Mouse (Mus musculus) left cerebral cortex, adult 18-20 months (tissue): ENCODE measurements around the gene Disp2. TPM values are rescaled to one million over a fixed set of nuclear protein-coding genes. Genes with fewer than 3 reads are reported as not detected.

Experiments used
- DNase-seq, 2 experiments: peaks; one replicate each; pipeline ENCODE4 v3.0.0; 2021 to 2022; ENCODE audit warnings: low spot score in 2 of 2, mixed read lengths in 1 of 2
- total RNA-seq, 2 experiments: library from RNA; stranded (reverse); gene quantifications; 2 replicates each; pipeline ENCODE4 v1.2.3; 2021

Disp2 gene
- total RNA-seq, 2 experiments from 2014 or later: 184 to 206 TPM

DNA sequence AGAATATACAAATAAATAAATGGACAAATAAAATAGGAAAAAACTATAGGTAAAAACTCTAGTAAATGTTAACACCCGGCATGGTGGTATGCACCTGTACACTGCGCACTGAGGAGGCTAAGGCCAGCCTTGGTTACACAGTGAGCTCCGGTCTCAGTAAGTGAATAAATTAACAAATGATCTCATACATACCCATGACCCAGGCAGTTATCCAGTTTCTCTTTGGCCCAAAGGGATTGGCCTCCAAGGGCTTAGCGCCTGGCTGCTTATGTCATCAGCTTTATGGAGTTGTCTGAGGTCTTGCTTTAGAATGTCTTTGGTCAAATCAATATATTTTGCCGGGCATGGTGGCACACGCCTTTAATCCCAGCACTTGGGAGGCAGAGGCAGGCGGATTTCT, 4.1 kb downstream of the Disp2 start:
- DNase-seq: no peak

DNA sequence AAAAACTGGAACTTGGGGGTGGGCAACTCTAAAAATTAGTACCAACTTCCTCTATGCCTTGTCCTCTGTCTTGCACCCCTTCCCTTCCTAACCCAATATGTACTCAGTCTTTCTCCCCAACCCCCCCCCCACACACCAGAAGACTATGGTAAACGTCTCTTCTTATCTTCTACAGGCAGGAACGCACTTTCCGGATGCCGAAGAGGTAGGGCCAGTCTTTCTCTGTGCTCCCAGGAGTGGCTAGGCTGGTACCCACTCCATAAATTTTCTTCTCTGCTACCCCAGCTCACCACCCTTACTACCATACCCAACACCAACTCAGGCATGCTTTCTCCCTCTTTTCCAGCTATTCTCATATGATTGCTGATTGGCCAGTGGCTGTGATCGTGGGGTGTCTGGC, 7.0 kb downstream of the Disp2 start:
- no peak for DNase-seq

DNA sequence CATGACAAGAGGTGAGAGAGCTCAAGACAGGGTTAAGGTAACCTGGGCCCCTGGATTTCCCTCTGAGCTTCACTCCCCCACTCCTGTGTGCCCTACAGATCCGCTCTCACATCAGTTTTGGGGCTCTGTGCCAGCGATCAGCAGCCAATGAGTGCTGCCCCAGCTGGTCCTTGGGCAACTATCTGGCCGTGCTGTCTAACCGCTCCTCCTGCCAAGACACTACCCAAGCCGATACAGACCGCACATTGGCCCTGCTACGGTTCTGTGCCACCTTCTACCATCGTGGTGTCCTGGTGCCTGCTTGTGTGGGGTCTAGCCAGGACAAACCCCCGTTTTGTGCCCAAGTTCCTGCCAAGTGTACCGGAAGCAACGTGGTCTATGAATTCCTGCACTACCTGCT, 10.0 kb downstream of the Disp2 start:
- no peak for DNase-seq

DNA sequence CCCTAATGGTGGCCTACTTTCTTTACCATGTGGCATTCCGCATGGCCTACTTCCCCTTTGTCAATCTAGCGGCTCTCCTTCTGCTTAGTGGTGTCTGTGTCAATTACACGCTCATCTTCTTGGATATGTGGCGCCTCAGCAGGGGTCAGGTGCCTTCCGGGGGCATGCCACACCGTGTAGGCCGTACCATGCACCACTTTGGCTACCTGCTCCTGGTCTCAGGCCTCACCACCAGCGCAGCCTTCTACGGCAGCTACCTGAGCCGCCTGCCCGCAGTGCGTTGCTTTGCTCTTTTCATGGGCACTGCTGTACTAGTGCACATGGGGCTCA, 10.7 kb downstream of the Disp2 start:
- DNase-seq: no peak

DNA sequence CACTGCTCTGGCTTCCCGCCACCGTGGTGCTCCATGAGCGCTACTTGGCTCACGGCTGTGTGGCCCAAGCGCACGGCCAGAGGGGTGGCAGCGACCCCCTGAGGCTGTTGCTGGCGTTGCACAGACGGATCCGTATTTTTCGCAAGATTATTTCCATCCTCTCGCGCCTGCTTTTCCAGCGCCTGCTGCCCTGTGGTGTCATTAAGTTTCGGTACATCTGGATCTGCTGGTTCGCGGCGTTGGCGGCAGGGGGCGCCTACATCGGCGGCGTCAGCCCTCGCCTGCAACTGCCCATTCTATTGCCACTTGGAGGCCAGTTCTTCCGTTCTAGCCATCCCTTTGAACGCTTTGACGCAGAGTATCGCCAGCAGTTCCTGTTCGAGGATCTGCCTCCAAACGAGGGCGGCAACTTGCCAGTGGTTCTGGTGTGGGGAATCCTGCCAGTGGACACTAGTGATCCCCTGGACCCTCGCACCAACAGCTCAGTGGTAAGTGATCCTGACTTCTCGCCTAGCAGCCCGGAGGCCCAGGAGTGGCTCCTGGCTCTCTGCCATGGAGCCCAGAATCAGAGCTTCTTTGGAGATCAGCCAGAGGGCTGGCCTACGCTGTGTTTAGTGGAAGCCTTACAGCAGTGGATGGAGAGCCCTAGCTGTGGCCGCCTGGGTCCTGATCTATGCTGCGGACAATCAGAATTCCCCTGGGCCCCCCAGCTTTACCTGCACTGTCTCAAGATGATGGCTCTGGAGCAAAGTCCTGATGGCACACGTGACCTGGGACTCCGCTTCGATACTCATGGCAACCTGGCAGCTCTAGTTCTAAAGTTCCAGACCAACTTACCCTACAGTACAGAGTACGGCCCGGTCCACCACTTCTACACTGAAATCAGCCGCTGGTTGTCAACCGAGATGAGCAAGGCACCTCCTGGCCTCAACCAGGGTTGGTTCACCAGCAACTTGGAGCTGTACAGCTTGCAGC, 11.3 kb downstream of the Disp2 start:
- peak; percentile 39 to 55 for DNase-seq

DNA sequence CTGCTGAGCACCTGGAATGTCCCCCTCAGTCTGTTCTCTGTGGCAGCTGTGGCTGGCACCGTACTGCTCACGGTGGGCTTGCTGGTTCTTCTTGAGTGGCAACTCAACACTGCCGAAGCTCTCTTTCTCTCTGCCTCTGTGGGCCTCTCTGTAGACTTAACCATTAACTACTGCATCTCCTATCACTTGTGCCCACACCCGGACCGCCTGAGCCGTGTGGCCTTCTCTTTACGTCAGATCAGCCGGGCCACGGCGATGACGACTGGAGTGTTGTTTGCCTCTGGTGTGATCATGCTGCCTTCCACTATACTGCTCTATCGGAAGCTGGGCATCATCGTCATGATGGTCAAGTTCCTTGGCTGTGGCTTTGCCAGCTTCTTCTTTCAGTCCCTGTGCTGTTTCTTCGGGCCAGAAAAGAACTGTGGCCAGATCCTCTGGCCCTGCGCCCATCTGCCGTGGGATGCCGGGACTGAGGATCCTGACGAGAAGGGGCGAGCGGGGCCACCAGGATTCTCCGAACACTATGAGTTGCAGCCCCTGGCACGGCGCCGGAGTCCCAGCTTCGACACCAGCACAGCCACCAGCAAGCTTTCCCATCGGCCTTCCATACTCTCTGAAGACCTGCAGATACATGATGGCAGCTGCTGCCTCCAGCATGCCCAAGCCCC, 12.2 kb downstream of the Disp2 start:
- no peak for DNase-seq

DNA sequence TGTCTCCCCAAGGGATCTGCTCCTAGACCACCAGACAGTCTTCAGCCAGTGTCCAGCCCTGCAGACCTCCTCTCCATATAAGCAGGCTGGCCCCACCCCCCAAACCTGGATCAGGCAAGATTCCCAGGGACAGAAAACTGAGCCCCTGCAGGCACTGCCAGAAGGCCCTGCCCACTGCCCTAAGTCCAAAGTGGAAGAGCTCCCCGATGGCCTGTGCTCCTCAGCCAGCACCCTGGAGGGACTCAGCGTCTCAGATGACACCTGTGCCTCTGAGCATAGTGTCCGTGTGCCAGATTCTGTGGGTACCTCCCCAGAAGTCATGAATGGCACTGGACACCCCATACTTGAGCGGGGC, 12.7 kb downstream of the Disp2 start:
- no peak for DNase-seq

DNA sequence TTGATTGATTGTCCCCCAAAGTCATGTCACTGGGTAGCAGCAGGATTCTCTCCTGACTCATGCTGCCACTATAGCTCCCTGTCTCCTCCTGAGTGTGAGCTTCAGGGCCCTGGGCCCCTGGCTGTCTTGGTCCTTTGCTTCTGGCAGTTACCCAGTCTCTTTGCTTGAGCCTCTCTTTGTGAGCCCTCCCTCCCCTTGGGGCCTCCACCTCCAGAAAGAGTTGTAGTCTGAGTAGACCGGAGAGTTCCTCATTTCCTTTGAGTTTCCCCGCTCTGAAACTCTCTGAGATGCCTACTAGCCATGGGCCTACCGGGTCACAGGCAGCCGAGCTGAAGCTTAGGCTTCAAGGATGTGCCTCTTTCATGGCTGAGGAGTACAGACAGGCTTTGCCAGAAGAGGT, 14.1 kb downstream of the Disp2 start:
- DNase-seq: no peak

DNA sequence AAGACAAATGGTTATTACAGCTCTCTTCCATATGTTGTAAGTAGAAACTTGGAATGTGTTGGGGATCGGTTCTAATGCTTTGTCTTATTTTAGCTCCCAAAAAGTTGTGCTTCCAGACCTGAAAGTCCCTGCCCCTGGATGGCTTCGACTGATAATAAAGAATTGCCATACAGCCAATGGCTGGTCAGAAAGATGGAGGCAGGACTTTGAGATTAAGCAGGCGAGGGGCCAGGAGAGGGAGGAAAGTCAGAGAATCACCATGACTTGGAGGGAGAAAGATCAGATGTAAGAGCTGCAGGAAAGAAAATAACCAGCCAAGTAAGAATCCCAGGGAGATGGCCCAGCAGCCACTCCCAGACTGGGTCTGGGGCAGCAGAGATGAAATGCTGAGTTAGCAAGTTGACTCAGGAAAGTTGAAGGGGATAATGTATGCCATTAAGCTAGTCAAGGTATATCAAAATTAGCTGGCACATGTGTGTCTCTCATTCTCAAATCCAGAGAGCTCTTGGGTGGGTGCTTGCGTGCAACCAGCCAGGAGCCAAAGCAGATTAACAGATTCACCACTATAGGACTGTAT, 23.1 kb downstream of the Disp2 start:
- DNase-seq: no peak

DNA sequence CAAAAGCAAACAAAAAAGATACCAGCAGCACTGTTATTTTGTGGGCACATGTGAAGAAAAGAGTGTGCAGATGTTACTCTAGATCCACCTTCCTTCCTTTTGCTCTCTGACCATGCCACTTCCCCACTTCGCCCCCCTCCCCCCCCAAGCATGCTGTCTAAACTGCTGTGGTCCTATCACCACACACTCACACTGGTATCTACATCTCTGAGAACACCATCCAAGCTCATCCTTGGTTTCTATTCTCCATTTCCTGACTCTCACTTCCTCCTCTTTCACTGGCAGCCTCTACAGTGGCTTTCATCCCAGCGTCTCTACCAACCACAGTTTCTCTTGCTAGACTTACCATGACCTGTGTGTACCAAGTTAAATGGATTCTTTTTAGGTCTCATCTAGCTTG, 25.0 kb downstream of the Disp2 start:
- DNase-seq: no peak

DNA sequence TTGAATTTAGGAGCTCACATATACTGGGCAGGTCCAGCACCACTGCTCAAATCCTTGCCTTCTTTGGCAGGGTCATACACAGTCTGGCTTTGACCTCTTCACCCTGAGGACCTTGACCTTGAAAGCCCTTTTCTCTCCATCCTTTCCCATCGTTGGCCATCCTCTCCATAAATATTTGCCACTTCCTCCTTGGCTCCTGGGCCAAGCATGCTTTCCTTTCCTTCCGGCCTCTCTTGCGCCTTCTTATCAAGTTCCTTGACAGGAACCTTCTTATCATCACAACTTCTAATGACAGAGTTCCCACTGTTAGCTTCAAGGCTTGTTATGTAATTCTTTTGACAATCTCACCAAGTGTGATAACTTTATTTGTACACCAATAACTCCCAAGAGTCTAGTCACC, 25.6 kb downstream of the Disp2 start:
- no peak for DNase-seq

DNA sequence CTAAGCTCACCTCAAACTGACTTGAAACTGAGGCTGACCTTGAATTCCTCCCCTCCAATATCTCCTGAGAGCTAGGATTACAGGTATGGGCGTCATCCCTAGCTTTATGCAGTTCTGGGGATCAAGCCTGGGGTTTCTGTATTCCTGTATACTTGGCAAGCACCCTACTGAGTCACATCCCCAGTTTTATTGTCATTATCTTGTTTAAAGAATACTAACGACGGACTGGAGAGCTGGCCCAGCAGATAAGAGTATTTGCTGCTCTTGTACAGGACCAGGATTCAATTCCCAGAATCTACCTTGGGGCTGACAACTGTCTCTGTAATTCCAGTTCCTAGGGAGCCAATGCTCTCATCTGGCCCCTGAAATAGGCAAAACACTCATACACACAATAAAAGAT, 26.2 kb downstream of the Disp2 start:
- DNase-seq: no peak

DNA sequence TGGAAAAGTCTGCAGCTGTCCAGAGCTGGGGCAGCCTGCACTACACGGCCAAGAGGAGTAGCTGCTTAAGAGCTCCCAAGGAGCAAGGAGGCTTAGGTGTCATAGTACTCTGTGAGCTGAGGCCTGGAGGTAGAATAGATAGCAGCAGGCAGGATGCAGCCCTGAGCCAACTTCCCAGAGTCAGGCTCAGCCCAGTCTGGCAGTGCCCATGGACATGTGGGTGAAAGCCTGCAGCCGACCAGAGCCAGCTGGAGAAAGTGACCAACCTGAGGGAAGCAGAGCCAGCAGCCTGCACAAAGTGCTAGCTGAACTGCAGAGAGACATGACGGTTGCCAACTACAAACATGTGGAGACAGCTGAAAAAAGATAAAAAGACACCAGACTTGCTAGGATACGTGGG, 27.3 kb downstream of the Disp2 start:
- peak in 1 of 2 experiments; percentile 39 for DNase-seq

DNA sequence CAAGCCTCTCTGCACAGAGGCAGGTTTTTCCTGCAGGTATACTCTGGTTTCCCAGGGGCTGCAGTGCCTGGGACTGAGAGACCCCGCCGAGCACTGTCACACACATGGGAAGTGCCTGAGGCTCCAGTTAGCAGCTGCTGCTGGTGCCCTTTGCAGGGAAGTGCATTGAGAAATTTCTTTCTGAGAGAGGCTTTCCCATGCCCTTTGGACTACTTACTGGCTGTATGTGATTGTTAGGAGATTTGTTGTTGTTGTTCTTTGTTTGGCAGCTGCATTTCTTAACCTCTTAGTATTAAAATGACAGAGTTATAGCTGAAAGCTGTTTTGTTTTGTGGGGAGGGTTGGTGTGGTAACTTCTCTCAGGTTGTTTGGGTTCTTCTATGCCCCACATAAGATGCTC, 31.3 kb downstream of the Disp2 start:
- DNase-seq: no peak

DNA sequence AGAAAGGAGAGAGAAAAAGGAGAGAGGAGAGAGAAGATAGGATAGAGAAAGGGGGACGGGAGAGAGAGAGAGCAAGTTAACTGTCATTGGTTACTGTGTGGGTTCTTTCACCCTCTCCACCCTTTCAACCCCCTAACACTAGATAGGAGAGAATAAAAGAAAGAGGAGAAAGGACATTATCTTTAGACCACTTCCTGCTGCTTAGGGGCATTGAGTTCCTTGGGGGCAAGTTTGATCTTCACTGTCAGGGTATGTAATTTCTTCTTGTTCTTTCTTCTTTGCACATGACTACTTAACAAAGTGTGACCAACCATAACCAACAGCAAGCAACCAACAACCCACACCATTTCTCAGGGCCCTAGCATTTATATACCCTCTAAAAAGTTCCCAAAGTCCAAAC, 33.2 kb downstream of the Disp2 start:
- no peak for DNase-seq

DNA sequence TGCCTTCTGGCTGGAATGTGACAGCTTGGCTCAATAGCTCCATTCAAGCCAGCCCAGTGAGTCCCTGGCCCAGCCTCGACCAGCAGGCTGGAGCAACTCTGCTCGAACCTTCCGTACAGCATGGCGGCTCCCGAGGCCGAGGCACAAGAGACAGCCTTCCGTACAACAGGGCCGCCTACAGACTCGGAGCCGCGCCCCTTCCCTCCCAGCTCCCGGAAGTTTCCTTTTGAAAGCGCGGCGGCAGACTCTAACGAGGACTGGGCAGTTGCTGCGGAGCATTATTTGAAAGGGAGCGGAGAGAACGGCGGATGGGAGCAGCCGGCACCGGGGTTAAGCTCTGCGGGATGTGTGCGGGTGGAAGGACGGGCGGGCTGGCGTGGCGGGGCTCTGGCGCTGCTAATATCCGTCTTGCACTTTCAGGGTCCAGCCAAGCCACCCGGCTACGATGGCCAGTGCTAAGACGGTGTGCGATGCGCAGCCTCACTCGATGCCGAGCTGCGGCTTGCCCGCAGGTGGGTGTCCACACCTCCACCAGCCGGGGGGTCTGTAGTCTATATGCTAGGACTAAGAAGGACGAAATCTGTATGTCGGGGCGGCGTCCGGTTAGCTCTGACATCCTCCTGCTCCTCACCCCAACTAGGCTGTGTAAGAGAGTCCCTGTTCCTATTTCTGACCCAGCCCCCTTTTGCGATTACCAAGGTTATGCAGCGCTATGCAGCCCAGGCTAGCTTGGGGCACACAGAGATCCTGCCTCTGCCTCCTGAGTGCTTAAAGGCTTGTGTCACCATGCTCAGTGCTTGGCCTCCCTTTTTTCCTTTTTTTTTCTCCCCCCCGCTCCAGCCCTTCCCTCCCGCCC, 34.7 kb downstream of the Disp2 start, which contains the start of gene Knstrn:
Gene Knstrn (plus strand): TSS at position 23 of the 856 bp plus-strand sequence.
- peak; percentile 81 to 89 for DNase-seq

DNA sequence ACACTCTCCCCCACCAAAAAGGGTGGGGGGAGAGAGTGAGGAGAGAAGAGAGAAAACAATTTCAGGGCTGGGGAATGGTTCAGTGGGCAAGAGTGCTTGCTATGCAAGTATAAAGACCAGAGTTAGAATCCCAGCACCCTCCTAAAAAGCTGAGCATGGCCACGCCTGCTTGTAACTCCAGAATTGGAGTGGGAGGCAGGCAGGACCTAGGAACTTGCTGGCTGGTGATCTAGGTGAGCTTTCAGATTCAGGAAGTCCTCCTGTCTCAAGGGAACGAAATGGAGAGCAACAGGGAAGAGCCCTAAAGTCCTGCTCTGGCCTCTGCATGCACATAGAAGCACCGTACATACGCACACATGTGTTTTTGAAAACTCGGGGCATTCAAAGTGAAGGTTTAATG, 43.3 kb downstream of the Disp2 start:
- no peak for DNase-seq

DNA sequence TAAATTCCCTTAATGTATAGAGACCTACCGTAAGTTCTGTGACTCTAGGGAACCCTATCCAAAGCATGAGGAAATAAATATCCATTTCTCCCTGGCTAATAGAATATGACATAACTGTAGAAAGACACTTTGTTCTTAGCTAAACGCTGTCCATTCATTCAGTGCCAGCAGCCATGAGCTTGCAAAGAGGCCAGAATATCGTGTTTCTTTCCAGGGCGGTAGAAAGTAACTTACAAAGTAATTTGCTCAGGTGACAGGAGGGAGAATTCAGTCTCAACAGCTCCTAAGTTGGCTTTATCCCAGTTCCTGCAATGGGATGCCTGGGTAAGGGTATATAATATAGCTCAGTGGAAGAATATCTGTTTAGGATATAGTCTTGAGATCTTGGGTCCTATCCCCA, 44.9 kb downstream of the Disp2 start:
- DNase-seq: no peak

DNA sequence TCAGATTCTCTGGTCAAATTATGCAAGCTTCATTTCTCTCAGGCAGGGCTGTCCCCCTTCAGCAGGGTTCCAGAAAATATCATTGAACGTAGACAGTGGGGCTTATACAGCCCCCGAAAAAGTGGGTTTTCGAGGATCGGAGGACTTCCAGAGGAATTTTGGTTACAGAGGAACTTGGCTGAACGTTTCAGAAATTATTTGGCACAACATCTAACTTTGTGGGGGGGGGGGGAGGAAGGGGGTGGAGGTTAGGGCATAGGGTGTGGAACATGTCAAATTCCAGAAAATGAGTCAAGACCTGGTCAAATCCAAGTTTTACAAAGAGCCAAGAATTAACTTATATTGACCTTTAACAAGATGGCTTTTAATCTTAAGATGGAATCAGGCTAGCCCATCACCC, 49.6 kb downstream of the Disp2 start:
- no peak for DNase-seq

DNA sequence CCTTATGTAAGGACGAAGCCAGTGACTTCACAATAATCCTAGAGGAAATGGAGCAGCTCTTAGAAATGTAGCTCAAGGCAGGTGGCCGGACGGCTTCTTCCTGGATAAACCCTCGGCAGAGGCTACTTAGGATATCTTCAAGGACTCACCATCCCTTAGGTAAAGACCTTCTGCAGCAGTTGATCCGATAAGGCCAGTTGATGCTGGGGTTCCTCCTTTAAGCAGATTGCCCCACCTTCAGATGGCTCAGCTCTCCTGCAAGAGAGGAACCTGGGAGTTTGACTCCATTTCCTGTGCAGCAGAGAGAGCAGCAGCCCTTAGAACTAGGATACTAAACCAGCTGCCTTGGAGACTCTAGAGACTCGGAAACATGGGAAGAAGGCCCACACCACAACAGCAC, 54.5 kb downstream of the Disp2 start:
- DNase-seq: no peak

DNA sequence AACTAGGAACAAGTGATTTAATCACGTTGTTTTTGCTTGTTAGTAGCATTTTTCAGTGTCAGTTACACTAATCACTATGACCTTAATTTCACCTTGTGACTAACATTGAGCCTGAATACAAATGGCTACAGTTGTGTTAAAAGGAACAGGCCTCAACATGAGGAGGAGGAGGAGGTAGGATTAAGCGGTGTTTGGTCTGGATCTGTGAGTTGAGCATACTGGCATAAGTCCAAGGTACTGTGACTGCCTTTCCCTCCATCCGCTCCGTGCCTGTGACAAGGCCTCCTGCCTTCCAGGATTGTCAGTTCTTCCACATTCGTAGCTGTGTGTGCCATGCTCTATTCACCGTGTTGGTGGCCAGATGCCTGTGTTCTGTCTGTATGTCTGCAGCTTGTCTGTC, 55.6 kb downstream of the Disp2 start:
- no peak for DNase-seq
